Mouse (Mus musculus) kidney, embryonic 14.5 days (tissue): ENCODE measurements at regions not wholly inside any gene's neighbourhood (a gene's known extent, or its start where the extent isn't known, plus 50 kb on each side); places are given as distances from the start of the nearest gene placed in this dataset.

Experiments
- ATAC-seq: fragments of 200-750 bp; cut with Nextera tagmentation; 2 replicates; pipeline ENCODE4 v1.8.0; 2017; ENCODE audit warnings: moderate number of reproducible peaks, mild to moderate bottlenecking, moderate TSS enrichment, moderate library complexity; ENCODE audit not compliant: low FRiP score, low TSS enrichment
- H3K27ac ChIP-seq: fragments of 300-500 bp; sonication (generic); 2 replicates; pipeline ENCODE4 v1.5.1; 2014; ENCODE audit warnings: low read depth, mild to moderate bottlenecking, low read length, moderate library complexity, mixed read lengths
- H3K27me3 ChIP-seq: fragments of 300-500 bp; sonication (generic); 2 replicates; pipeline ENCODE4 v1.6.1; 2014; ENCODE audit warnings: mild to moderate bottlenecking, low read length; ENCODE audit not compliant: control insufficient read depth, insufficient read depth
- H3K36me3 ChIP-seq: fragments of 300-500 bp; sonication (generic); 2 replicates; pipeline ENCODE4 v1.6.1; 2014; ENCODE audit warnings: low read length, mixed read lengths; ENCODE audit not compliant: control insufficient read depth, insufficient read depth
- H3K4me1 ChIP-seq: fragments of 300-500 bp; sonication (generic); 2 replicates; pipeline ENCODE4 v1.6.1; 2014; ENCODE audit warnings: low read length, mixed read lengths; ENCODE audit not compliant: control insufficient read depth, insufficient read depth
- H3K4me2 ChIP-seq: fragments of 300-500 bp; sonication (generic); replicated peaks from 2 replicates; pipeline ENCODE4 v1.6.1; 2014; ENCODE audit warnings: low read depth, mild to moderate bottlenecking, low read length
- H3K4me3 ChIP-seq: fragments of 300-500 bp; sonication (generic); 2 replicates; pipeline ENCODE4 v1.5.1; 2014; ENCODE audit warnings: mild to moderate bottlenecking, low read length
- H3K9ac ChIP-seq: fragments of 300-500 bp; sonication (generic); 2 replicates; pipeline ENCODE4 v1.6.1; 2014; ENCODE audit warnings: low read depth, mild to moderate bottlenecking, low read length, moderate library complexity
- H3K9me3 ChIP-seq: fragments of 300-500 bp; sonication (generic); 2 replicates; pipeline ENCODE4 v1.6.1; 2016; ENCODE audit warnings: low read length; ENCODE audit not compliant: control insufficient read depth
- WGBS: fragments of 180-500 bp; shearing (Covaris S2); extraction: QIAGEN DNeasy Blood & Tissue Kit; methylation state at CpG from one replicate; pipeline ENCODE4 v1.1.7; 2014; 5-methylcytosine and 5-hydroxymethylcytosine counted together

GRCm38 (mm10) chr2:115499904-115500303 is 81.6 kb upstream of the BC052040 start:
- H3K4me1 ChIP-seq: no peaks in the 10 kb centered on the region
- ATAC-seq: no peak
- WGBS: 93% methylated on average over 2 of the region's 2 CpGs

GRCm38 (mm10) chr2:115509527-115509926 is 72.0 kb upstream of the BC052040 start:
- 0 out of 2 replicates have a peak overlapping the region, but pooled peaks have one; percentile 56 for H3K27ac ChIP-seq
- 22% methylated on average over 10 of the region's 10 CpGs for WGBS
- H3K4me2 ChIP-seq: 0 out of 2 replicates have a peak overlapping the region, but pooled peaks have one; percentile 10
- H3K27me3 ChIP-seq: no peaks in the 10 kb centered on the region
- peaks cover 21% of the 10 kb centered on the region for H3K4me1 ChIP-seq
- H3K9me3 ChIP-seq: no peaks in the 10 kb centered on the region
- no peaks in the 10 kb centered on the region for H3K36me3 ChIP-seq
- no peak overlapping the region for H3K9ac ChIP-seq
- H3K4me3 ChIP-seq: no peak overlapping the region
- no peak for ATAC-seq

More at GRCm38 (mm10) chr2:115499904-115500303, 81.6 kb upstream of the BC052040 start:
- Histone ChIP-seq H3K36me3 (no peaks in the 10 kb centered on the region), H3K9me3 (no peaks in the 10 kb centered on the region; the same call in 1 of the 2 replicates), H3K27me3 (no peaks in the 10 kb centered on the region), H3K9ac (no peak overlapping the region), H3K4me3 (no peak overlapping the region), H3K4me2 (no peak overlapping the region), H3K27ac (no peak overlapping the region)

GRCm38 (mm10) chr2:115511146-115511545 is 70.4 kb upstream of the BC052040 start:
- Histone ChIP-seq H3K27me3 (no peaks in the 10 kb centered on the region), H3K4me2 (no peak overlapping the region), H3K4me1 (peaks cover 24% of the 10 kb centered on the region)

GRCm38 (mm10) chr2:115511612-115512525 is 69.6 kb upstream of the BC052040 start:
- no peaks in the 10 kb centered on the region for H3K36me3 ChIP-seq
- no peak for ATAC-seq
- H3K4me3 ChIP-seq: no peak overlapping the region
- 24% methylated on average over 14 of the region's 14 CpGs for WGBS
- H3K27me3 ChIP-seq: no peaks in the 10 kb centered on the region
- H3K9ac ChIP-seq: peak overlapping the region; percentile 0; the same call in 1 of the 2 replicates
- H3K4me1 ChIP-seq: peaks cover 24% of the 10 kb centered on the region
- H3K27ac ChIP-seq: peak overlapping the region; percentile 89
- peak overlapping the region; percentile 17; the same call in 1 of the 2 replicates for H3K4me2 ChIP-seq
- H3K9me3 ChIP-seq: no peaks in the 10 kb centered on the region

More at GRCm38 (mm10) chr2:115511146-115511545, 70.4 kb upstream of the BC052040 start:
- no peak overlapping the region for H3K9ac ChIP-seq
- no peak overlapping the region for H3K4me3 ChIP-seq
- H3K27ac ChIP-seq: peak overlapping the region; percentile 56; the same call in 1 of the 2 replicates
- WGBS: 21% methylated on average over 3 of the region's 3 CpGs
- H3K36me3 ChIP-seq: no peaks in the 10 kb centered on the region
- no peaks in the 10 kb centered on the region for H3K9me3 ChIP-seq
- no peak for ATAC-seq

GRCm38 (mm10) chr2:115512891-115513290 is 68.6 kb upstream of the BC052040 start:
- peak; percentile 33; the same call in 1 of the 2 replicates for ATAC-seq
- H3K9ac ChIP-seq: no peak overlapping the region
- peaks cover 24% of the 10 kb centered on the region for H3K4me1 ChIP-seq
- peak overlapping the region; percentile 89 for H3K27ac ChIP-seq
- H3K27me3 ChIP-seq: no peaks in the 10 kb centered on the region
- H3K9me3 ChIP-seq: no peaks in the 10 kb centered on the region
- no peak overlapping the region for H3K4me3 ChIP-seq
- peak overlapping the region; percentile 1; the same call in 1 of the 2 replicates for H3K4me2 ChIP-seq
- 19% methylated on average over 8 of the region's 8 CpGs for WGBS
- H3K36me3 ChIP-seq: no peaks in the 10 kb centered on the region

GRCm38 (mm10) chr2:115513774-115514231 is 67.7 kb upstream of the BC052040 start:
- Histone ChIP-seq H3K4me3 (no peak overlapping the region), H3K27me3 (no peaks in the 10 kb centered on the region), H3K9me3 (no peaks in the 10 kb centered on the region), H3K4me2 (peak overlapping the region; percentile 21; the same call in 1 of the 2 replicates), H3K27ac (peak overlapping the region; percentile 88), H3K4me1 (peaks cover 24% of the 10 kb centered on the region), H3K36me3 (no peaks in the 10 kb centered on the region), H3K9ac (peak overlapping the region; percentile 40; the same call in 1 of the 2 replicates)
- ATAC-seq: peak; percentile 65; the same call in 1 of the 2 replicates
- WGBS: 5% methylated on average over 8 of the region's 8 CpGs

GRCm38 (mm10) chr2:115514831-115515428 is 66.6 kb upstream of the BC052040 start:
- Histone ChIP-seq H3K4me1 (peaks cover 19% of the 10 kb centered on the region), H3K4me3 (no peak overlapping the region), H3K36me3 (no peaks in the 10 kb centered on the region), H3K4me2 (no peak overlapping the region), H3K27me3 (no peaks in the 10 kb centered on the region), H3K9me3 (no peaks in the 10 kb centered on the region), H3K27ac (peak overlapping the region; percentile 88), H3K9ac (no peak overlapping the region; the same call in 1 of the 2 replicates)
- ATAC-seq: peak; percentile 56; the same call in 1 of the 2 replicates
- 13% methylated on average over 9 of the region's 9 CpGs for WGBS

GRCm38 (mm10) chr2:115515470-115515869 is 66.0 kb upstream of the BC052040 start:
- no peak overlapping the region for H3K4me3 ChIP-seq
- H3K27ac ChIP-seq: peak overlapping the region; percentile 17; the same call in 1 of the 2 replicates
- 55% methylated on average over 6 of the region's 6 CpGs for WGBS
- no peak for ATAC-seq
- no peaks in the 10 kb centered on the region for H3K9me3 ChIP-seq
- H3K4me2 ChIP-seq: no peak overlapping the region
- no peaks in the 10 kb centered on the region for H3K27me3 ChIP-seq
- H3K36me3 ChIP-seq: no peaks in the 10 kb centered on the region
- H3K4me1 ChIP-seq: peaks cover 17% of the 10 kb centered on the region
- H3K9ac ChIP-seq: no peak overlapping the region
